Mouse (Mus musculus) testis, postnatal 10 days (tissue): ENCODE data around the gene Tchp.

ENCODE experiments used
- DNase-seq: peaks from one replicate; pipeline ENCODE4 v3.0.0; 2021; ENCODE audit warnings: low spot score

The Tchp gene

GRCm38 (mm10) chr5:114696939-114697338 lies 10.6 kb upstream of the Tchp start:
- DNase-seq: no peak

DNA sequence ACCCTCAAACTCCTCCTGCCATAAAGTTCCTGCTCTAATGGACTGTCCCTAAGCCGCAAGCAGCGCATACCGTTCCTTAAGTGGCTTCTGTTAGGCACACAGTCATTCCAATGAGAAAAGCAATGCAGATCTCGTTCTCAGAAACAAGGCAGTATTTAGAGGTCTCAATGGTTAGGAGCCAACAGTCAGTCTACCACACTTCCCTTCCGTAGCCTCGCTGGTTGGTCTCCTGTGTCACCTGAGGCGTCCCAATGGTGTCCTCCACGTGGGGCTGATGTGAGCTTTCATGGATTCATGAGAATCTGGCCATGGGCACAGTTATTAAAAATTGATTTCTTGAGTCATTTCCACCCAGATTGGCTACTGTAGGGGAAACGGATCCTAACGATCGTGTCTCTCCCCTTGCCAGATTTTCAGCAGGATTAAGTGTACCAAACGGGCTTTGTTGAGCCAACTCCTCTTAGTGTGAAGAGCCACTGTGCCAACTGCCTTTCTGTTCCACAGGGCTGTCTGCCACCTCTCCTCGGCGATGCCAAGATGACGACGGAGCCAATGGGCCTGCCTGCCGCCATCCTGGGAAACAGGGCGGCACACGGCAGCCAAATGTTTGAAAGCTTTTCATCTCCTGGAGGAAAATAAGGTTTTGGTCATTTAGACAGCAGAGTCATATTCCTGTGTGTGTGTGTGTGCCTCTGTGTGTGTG lies 9.4 kb upstream of the Tchp start:
- no peak for DNase-seq

- no peak for DNase-seq
These were observed 8.5 kb upstream of the Tchp start for GRCm38 (mm10) chr5:114699015-114699414.

DNA sequence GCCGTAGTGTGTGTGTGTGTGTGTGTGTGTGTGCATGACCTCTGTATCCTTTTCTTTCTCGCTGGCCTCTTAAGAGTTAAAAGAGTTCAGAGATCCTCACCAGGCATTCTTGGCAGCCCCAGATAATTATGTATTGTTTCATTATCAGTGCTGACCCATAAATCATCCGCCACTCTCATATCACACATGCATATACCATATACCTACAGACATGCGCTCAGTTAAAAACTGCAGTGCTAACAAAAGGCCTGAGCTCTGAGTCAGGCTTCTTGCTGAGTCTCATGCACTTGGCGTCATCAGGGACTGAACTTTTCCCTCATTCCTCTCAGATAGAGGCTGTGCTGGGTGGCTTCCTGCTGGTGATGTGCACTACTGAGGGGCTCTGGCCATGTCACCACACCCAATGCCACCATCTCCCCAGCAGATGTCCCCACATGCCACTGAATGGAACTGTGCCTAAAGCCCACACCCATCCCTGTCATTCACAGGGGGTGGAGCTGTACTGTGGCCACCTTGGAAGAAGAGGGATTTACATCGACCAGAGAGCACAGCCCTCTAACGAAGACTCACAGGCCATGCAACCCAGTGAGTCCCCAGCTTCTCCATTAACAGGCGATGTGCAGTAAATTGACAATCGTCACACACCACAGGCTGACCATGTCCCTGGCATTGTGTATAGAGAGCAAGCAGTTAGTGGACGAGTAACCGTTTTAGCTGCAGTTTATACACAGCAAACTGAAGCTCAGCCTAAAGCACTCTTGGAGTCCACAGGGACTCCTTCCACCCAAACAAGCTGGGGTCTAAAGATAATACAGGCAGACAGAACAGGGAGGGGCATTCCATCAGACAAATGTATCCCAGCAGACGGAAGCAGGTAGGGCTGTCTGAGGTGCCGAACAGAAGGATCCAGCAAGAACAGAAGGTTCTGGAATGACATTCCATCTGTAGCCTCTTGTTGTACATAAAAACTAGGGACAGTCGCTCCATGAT lies 4.9 kb upstream of the Tchp start:
- DNase-seq: no peak

DNA sequence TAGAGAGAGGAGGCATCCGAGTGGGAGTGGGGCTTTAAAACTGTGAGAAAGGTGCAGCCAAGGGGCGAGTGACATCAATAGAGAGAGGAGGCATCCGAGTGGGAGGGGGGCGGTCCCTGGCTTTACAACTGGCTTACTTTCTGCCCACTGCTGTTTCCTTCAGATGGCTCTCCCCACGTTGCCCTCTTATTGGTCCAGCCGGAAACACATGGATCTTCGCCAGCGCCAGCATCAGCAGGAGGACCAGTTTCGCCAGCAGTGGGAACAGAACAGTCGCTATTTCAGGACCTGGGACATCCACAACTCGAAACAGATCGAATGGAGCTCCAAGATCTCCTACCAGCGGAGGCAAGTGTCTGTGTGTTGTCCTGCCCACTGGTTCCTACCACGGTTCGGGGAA lies 931 bp downstream of the Tchp start:
- peak; percentile 52 for DNase-seq

DNA sequence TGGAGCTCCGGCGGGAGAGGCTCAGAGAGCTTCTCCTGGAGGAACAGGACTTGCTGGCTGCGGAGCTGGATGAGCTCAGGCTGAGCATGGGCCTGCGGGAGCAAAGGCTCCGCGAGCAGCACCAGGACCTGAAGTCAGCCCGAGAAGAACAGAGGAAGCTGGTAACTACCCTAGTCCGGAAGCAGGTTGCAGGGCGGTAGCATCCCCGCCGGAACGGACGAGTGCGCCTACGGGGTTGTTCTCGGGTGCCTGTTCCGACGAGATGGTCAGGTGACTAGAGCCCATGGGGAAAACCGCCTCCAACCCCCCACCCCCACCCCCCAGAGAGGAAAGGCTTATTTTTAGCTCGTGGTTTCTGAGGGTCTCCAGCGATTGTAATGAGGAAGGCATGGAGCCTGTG lies 1.8 kb downstream of the Tchp start:
- no peak for DNase-seq

- no peak for DNase-seq
These were observed 7.0 kb downstream of the Tchp start for GRCm38 (mm10) chr5:114714551-114714950.

- DNase-seq: no peak
These were observed 9.7 kb downstream of the Tchp start for GRCm38 (mm10) chr5:114717292-114717691.

GRCm38 (mm10) chr5:114717937-114718336 lies 10.4 kb downstream of the Tchp start:
- DNase-seq: no peak

DNA sequence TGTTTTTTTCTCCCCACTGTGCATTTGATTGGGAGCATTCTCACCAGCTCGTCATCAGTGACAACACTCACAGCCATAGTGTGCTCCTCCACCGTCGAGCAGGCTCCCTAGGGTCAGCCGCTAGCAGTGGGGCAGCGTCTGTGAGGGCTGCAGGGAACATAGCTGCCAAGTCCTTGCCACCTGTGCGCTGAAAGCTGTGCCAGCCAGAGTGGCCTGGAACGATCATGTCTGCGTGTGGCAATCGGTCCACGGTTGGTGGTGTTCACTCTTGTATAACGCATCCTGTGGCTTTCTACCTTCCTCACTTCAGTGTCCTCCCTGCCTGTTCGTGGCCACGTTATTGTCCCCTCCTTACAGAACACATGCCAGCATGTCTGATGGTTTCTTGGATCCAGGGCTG lies 10.9 kb downstream of the Tchp start:
- no peak for DNase-seq

DNA sequence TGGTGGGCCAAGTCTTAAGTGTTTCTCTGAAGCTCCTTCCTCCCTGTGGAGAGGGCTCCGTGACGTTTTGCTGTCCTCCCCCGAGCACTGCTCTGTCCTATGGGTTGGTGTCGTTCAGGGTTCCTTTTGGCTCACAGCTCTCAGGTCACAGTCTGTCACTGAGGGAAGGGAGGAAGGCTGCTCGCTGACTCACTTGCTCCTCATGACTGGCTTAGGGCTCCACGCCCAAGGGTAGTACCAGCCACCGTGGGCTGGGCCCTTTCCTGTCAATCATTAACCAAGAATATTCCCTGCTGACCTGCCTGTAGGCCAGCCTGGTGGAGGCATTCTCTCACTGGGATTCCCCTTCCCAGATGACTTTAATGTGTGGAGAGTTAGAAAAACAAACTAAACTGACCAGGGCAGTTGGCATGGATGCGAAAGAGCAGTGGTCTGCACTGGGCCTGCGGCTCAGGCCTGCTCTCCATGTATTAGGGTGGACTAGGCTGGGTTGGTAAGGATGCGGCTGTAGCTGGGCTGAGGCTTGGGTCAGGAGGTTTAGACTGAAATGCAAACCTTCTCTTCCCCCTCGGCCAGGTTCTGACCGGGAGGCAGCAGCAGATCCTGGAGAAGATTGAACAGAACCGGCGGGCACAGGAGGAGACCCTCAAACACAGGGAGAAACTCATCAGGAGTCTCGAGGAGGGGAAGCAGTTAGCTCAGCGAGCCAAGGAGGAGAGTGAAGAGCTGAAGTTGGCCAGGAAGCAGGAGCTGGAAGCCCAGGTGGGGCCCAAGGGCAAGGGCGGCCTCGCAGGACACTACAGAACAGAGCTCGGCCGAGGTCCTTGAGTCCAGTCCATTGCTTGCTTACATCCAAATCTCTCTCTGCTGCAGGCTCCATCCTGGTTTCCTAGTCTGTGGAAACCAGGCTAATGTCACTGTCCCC lies 11.7 kb downstream of the Tchp start:
- no peak for DNase-seq

DNA sequence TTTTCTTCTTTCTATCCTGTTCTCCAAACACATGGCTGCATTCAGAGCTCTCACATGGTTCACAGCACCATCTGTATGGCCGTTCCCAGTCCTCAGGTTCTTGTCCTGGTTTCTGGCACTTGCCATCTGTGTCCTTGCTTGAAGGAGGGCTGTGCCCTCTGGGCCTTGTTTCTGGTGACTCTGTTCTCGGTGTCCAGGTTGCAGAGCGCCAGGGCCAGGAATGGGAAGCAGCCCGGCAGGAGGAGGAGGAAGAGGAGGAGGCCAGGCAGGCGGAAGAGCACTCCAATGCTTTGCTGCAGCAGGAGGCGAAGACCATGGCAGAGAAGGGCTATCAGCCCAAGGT lies 12.3 kb downstream of the Tchp start:
- DNase-seq: no peak

DNA sequence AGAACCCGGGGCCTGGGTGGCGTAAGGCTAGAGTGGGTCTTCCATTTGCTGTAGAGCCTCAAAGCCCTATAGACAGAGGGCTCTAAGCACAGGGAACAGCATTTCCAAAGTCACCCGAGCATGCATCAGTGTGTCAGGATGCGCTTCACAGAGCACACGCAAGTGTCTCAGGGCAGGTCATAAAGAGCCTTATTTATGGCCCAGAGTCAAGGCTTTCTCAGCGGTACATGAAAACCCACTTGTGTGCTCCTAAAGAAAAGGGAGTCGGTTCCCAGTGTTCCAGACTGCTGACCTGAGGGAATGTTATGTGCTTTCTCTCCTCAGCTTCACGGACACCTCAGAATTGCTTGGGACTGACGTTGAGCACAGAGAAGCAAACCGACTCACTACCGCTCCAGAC lies 13.2 kb downstream of the Tchp start:
- no peak for DNase-seq

DNA sequence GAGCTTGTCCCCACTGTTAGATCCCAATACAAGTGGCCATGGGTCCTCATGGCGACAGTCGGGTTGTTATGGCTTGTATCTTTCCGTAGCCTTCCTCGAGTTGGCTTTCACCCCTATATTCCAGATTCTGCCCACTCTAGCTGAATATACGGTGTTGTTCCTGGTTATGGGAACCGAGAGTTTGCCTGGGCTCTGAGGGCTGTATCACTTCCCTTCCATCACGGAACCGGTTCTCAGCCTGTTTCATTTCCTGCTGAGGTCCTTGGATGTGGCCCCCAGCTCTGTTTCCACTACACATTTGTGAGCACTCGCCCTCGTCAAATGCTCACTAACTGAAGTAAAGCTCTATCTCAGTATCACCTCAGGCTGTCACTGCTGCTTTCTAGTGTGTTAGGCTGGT lies 14.4 kb downstream of the Tchp start:
- no peak for DNase-seq

DNA sequence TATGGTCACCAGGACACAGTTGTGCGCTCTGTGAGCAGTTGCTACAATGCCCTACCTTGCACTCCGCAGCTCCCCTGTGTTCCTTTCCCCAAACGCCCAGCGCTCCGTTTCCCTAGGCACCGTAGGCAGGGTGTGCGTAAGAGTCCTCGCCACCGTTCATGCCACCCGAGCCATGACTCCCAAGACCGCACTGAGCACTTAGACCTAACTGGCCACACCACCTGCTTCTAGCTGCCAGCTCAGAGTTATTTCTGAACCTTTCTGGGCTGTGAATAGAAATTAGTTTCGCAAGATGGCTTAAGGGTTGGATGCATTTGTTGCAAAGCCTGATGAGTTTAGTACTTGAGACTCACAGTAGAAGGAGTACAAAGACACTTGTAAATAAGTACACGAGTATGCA lies 15.3 kb downstream of the Tchp start:
- no peak for DNase-seq

DNA sequence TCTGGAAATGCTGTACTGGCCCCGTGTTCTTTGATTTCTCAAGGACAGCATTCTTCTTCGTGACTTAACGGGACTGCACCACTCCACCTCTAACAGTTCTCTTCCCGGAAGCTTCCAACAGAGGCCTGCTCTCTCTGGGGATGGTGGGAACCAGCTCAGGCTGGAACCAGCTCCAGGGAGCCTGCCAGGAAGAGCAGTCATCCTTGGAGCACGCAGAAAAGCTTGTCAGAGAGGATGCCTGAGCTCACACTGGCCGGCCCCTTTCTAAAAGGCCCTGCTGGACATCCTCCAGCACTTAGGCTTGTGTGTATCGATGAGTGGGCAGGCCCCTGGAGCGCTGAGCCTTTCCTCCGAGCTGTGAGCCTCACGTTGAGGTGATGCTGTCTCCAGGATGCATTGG lies 20.6 kb downstream of the Tchp start:
- peak; percentile 69 for DNase-seq

DNA sequence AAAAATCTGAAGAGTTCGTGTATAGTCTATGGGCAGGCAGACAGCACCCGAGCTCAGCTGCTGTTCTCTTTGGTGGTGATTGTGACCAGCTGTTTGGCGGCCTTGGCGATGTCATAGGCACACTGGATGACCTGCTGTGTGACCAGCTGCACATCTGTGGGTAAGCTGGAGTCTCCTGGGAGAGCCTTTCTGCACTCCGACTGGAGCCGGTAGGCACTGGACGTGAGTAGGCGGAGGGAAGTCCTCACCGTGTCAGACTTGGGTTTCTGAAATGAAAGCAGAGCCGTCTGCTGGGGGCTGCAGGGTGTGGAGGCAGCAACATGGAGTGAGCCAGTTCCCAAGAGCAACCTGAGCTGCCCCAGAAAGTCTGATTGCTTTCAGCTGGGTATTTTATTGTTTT lies 22.6 kb downstream of the Tchp start:
- peak; percentile 45 for DNase-seq

DNA sequence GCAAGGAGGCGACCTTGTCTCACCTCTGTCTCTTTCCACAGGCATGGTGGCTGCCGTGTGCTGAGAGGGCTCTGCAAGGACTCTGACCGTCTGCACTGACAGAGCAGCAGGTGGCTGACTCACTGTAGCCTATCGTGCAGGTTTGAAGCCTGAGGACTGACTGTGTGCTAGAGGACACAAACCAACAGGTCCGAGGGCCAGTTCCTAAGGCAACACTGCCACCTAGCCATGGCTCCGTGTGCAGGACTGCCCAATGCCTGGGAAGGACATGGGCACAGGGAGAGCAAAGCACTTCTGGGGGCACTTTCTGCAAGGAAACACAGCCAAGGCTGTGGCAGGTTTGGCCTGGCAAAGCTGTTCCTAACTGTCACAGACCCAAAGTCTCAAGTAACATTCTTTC lies 23.9 kb downstream of the Tchp start:
- no peak for DNase-seq

DNA sequence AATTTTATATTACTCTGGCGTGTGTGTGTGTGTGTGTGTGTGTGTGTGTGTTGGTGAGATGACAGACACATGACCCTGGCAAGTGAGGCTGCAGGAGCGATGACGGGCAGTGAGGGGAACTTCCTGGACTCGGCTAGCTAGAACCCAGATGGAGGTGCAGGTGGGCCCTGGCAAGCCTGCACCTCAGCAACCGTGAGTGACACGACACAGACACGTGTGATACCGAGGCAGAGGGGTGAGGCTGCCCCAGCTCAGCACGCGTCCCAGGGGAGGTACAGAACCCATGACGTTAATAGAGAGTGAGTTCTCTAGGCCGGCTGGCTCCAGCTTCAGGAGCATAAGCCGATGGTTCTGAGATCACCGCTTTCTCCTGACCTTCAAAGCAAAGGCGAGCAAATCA lies 24.4 kb downstream of the Tchp start:
- DNase-seq: no peak

DNA sequence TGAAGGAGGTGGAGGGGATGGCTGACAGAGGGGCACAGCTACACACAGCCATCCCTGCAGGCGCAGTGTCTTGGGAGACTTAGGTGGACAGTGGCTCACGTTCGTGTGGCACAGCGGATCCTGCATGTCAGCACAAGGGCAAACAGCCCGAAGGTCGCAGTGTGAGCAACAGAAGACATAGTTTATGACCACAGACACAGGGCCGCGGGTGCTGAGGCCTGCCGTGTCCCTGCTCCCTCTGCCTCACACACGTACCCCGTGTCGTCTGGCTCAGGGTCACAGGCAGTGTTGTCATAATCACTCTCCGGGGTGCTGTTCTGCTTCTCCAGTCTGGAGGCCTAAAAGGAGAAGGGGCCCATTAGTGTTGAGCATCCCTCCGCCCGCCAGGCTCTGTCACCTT lies 26.0 kb downstream of the Tchp start:
- DNase-seq: no peak

GRCm38 (mm10) chr5:114737090-114737887 lies 29.7 kb downstream of the Tchp start:
- no peak for DNase-seq
